Mouse (Mus musculus): ENCODE measurements at regions not wholly inside any gene's neighbourhood (a gene's known extent, or its start where the extent isn't known, plus 50 kb on each side); places are given as distances from the start of the nearest gene placed in this dataset.

DNA sequence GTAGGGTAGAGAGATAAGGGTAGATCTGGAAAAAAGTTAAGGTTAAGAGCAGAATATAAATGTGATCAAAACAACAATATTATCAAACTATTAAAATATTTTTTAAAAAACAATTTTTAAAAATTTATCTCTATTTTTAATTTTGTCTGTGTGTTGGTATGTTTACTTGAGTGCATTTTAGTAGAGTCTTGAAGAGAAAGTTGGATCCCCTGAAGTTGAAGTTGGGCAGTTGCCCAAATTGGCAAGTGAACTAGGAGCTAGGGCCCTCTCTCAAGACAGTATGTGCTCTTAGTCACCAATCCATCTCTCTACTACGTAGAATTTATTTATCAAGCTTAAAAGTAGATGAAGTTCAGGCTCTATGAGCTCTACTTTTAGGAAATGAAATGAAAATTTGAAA, 59.9 kb downstream of the Adamts1 start:
- DNase-seq (ENCODE audit: low spot score): no peak

DNA sequence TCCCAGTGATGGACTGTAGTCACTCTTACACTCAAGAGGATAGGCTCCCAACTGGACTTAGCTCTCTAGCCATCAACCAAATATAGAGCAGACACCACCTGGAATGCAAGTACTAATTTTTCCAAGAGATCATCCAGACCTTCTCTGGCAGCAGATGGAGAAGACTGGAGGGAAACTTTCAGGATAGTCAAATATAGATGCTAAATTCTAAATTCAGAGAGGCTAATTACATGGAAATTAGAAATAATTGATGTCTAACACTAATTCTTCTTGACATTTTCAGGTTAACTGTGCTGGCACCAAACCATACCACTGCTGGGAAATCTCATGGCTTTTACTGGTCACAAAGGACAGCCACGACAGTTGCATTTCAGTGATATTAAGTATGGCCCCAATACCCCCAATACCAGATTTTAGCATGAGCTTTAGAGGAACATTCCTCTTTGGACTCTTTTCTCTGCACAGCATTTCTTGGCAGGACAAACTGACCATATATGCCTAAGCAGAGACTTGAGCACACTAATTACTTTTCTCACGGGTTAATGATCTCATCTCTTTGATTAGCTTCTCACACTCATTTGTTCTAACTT, 64.2 kb downstream of the Adamts1 start:
- DNase-seq (ENCODE audit: low spot score): no peak

- DNase-seq (ENCODE audit: low spot score): no peak
These were observed 74.9 kb downstream of the Adamts1 start for GRCm38 (mm10) chr16:85728026-85728425.

DNA sequence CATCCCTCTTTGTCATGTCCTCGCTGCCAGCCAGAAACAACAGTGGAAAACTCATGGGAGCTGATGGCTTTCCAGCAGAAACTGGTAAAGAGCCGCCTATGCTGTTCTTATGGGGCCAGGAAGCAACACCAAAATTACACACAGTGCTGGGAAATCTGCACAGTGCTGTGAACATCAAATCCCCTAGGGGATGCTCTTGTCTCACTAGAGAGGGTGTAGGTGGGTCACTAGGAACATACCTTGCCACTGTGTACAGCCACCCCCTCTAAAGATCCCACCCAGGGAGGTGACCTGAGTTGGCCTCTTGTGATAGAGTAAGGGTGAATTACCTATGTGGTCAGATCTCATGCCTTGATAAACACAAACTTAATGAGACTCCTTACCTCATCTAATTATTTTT, 80.9 kb downstream of the Adamts1 start:
- no peak for DNase-seq (ENCODE audit: low spot score)

DNA sequence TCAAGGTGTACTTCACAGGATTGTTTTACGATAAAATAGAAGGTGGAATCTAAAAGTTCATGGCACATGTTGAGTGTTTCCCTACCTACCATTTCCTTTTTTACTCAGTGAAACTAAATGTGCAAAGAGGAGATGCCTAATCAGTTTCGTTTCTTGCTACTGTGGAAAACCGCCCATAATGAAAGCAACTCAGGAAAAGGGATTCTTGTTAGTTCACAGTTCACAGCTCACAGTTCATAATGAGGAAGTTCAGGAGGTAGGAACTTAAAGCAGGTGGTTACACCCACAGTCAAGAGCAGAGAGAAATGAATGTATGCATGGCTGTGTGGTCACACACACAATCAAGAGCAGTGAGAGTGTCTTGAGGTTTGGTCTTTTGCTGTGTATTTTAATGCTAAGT, 90.6 kb downstream of the Adamts1 start:
- DNase-seq (ENCODE audit: low spot score): no peak

- no peak for DNase-seq (ENCODE audit: low spot score)
These were observed 98.5 kb downstream of the Adamts1 start for GRCm38 (mm10) chr16:85704254-85705020.

- DNase-seq (ENCODE audit: low spot score): no peak
These were observed 99.9 kb downstream of the Adamts1 start for GRCm38 (mm10) chr16:85702889-85703480.

- no peak for DNase-seq (ENCODE audit: low spot score)
These were observed 103.6 kb downstream of the Adamts1 start for GRCm38 (mm10) chr16:85699329-85699728.

DNA sequence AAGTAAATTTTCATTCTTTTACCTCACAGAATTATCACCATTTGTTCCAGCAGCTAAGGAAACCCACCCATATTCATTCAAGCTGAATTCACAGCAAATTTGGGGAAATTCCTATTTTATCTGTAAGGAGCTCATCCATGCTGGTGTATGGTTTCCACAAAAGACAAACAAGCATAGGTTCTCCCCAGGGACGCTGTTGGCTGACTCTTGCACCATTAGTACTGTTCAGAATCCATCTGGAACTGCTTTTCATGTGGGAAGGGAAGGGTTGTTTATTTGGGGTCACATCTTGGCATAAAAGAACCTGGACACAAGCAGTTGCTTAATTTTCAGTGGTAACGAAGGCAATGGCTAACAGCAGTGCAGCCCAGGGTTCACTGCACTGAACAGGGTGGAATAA, 120.2 kb downstream of the Adamts1 start:
- no peak for DNase-seq (ENCODE audit: low spot score)

DNA sequence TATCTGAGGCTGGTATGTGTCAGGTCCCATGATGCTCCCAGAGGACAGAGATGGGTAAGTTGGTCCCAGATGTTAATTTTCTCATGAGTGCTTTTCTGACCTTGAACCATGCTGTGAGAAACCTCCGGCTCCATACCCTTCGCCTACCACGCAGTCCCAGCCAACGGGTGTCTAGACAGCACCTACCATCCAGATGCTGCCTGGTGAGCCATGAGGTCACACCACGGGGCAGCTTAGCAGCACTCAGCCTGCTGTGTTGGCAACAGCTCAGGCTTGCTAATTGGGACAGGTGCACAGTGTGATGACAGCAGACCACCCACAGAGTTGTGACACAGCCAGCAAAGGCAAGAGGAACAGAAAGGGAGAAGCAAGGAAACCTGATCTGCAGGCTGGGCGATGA, 122.6 kb downstream of the Adamts1 start:
- no peak for DNase-seq (ENCODE audit: low spot score)

DNA sequence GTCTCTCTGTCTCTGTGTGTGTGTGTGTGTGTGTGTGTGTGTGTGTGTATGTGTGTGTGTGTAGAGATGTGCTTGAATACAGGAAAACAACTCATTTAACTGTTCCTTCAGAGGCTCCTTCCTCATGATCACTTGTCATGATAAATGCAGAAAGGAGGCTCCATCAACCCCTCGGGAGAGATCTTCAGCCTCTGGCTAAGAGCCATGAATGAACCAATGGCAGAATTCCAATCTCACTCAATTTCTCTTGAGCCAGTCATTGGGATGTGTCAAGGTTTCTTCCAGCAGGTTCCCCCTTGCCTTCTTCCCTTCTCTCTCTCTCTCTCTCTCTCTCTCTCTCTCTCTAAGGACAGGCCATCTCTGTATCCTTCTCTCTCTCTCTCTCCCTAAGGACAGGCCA, 124.1 kb downstream of the Adamts1 start:
- DNase-seq (ENCODE audit: low spot score): no peak

DNA sequence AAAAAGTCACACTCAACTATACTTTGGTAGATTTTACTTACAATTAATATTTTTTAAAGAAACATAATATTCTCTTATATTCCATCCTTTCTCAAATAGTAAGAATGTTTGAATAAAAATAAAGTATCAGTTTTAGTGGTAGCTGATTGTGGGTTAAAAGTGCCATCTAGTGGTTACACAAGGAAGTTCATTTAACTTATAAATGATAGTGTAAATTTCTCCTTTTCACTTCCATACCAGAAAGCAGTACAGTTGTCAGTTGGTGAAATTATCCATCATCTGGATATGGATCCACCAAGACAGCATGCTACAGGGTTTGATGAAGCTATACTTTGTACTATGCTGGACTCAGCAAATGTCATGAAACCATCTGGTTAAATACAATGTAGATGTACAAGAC, 124.7 kb downstream of the Adamts1 start:
- DNase-seq (ENCODE audit: low spot score): no peak

GRCm38 (mm10) chr16:85677027-85677426, 123.8 kb upstream of the Cyyr1 start:
- DNase-seq (ENCODE audit: low spot score): peak; percentile 5

GRCm38 (mm10) chr16:85668767-85669166, 115.6 kb upstream of the Cyyr1 start:
- DNase-seq (ENCODE audit: low spot score): no peak

GRCm38 (mm10) chr16:85667790-85668189, 114.6 kb upstream of the Cyyr1 start:
- no peak for DNase-seq (ENCODE audit: low spot score)

DNA sequence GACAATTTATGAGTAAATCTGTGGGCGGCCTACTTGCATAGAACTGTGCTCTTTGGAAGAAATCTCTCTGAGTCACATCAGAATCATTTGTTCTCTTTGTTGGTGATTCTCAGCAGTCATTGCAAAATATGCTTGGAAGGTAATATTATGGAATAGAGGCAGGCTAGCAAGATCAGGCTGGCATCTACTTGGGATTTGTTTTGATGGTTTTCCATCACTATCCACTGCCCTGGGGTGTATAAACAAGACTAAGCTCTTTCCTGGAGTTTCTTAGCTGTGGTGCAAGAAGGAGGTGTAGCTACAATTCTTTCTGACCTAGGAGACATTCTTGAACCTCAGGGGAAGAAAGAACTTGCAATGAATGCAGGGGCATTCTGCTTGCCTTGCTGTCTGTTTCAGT, 96.3 kb upstream of the Cyyr1 start:
- no peak for DNase-seq (ENCODE audit: low spot score)

- DNase-seq (ENCODE audit: low spot score): no peak
These were observed 87.8 kb upstream of the Cyyr1 start for GRCm38 (mm10) chr16:85640992-85641391.

- no peak for DNase-seq (ENCODE audit: low spot score)
These were observed 83.9 kb upstream of the Cyyr1 start for GRCm38 (mm10) chr16:85637079-85637478.

DNA sequence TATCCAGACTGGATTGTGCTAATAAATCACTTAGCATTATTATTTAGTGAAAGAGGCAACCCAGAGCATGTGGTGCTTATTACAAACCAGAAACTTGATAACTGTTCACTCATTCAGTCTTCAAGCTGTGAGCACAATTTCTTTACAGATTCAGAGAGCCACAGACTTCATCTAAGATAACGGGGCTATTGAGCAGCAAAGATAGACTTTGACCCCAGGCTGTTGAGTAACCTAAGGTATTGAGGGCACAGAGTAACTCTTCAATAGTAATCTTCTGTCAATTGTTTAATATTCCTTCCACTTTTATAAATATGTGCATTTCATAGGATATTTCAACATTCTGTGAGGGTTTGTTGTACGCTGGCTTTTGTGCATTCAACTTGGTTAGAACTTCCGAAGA, 76.5 kb upstream of the Cyyr1 start:
- no peak for DNase-seq (ENCODE audit: low spot score)

DNA sequence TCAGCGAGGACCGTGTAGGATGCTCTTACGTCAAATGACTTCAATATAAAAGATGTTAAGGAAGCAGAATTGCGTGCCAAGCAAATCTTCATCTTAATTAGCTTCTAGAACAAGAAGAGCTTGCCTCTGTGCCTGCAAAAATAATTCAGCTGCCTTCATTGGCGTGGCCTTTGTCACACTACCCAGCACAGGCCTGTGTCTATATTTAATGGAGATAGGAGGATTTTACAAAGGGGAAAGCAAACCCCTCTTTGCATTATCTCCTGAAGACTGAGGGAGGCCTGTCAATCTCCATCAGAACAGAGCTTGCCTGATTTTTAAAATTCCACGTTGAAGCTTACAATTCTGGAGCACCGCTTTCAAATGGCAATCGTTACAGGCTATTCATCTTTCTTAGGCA, 71.3 kb upstream of the Cyyr1 start:
- DNase-seq (ENCODE audit: low spot score): no peak

GRCm38 (mm10) chr16:85604089-85604488, 50.9 kb upstream of the Cyyr1 start:
- no peak for DNase-seq (ENCODE audit: low spot score)
